18 mouse cellular contexts compared by ENCODE assay signal in the genomic region with DNA sequence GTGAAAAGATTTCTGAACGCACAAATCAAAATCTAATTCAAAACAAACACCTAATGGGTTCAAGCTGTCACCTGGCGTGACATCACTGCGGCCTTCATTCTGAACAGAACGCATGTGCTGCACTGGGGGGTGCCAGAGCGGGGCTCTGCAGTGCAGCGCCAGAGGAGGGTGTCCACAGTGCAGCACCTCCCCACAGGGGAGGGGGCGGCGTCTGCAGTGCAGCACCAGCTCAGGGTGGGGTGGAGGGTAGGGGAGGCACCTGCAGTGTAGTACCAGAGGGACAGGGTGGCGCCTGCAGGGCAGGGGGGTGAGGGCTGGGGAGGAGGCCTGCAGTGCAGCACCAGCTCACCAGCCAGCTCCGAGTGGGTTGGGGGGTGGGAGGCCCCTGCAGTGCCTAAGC. TPM values are rescaled to one million over a fixed set of nuclear protein-coding genes. Genes with fewer than 3 reads are reported as not detected.
A peak's percentile ranks its signal among the peaks of the same experiment; 100 is the strongest.
DNase-seq lines count a peak whose midpoint lies in the region; ATAC-seq and TF ChIP-seq lines count a peak whose summit lies in the region.
"Had no signal": no experiment of that assay in that cellular context is flagged by ENCODE, and none has a peak within 500 bp of the region (broad histone marks: within the 10 kb centered on the region; RNA-seq: fewer than 3 reads in every experiment).

No protein-coding gene starts in this region.

- peaks cover 15% of the 10 kb centered on the region for H3K4me1 ChIP-seq in midbrain, embryonic 12.5 days
- H3K4me1 ChIP-seq in midbrain, postnatal 0 days (ENCODE audit: insufficient read depth, low read length), result no peaks in the 10 kb centered on the region
- H3K4me1 ChIP-seq in hindbrain, embryonic 16.5 days (ENCODE audit: control insufficient read depth, insufficient read depth, low read depth, low read length), result peaks cover 9% of the 10 kb centered on the region
- H3K4me1 ChIP-seq in stomach, embryonic 16.5 days (ENCODE audit: control insufficient read depth, insufficient read depth, low read length), result 0 out of 2 replicates have a peak, but pooled peaks cover 4% of the 10 kb centered on the region

- 75% methylated on average over 10 of the region's 10 CpGs for WGBS in midbrain, embryonic 12.5 days
- 74% methylated on average over 10 of the region's 10 CpGs for WGBS in midbrain, postnatal 0 days
- WGBS in hindbrain, embryonic 16.5 days, result 68% methylated on average over 10 of the region's 10 CpGs
- WGBS in stomach, embryonic 16.5 days, result 76% methylated on average over 10 of the region's 10 CpGs

- no peak overlapping the region for H3K4me3 ChIP-seq in midbrain, embryonic 12.5 days
- H3K4me3 ChIP-seq in midbrain, postnatal 0 days (ENCODE audit: low read depth, low read length), result no peak overlapping the region
- H3K4me3 ChIP-seq in hindbrain, embryonic 16.5 days (ENCODE audit: low read length), result no peak overlapping the region
- no peak overlapping the region for H3K4me3 ChIP-seq in stomach, embryonic 16.5 days (replicated peaks; ENCODE audit: low read length)
- H3K4me3 ChIP-seq: embryonic facial prominence, embryonic 12.5 days; heart, embryonic 12.5 days had no signal

- H3K27ac ChIP-seq in midbrain, embryonic 12.5 days (replicated peaks), result no peak overlapping the region
- no peak overlapping the region for H3K27ac ChIP-seq in midbrain, postnatal 0 days (ENCODE audit: low read depth, low read length)
- H3K27ac ChIP-seq in hindbrain, embryonic 16.5 days (ENCODE audit: low read depth, low read length), result peak overlapping the region; percentile 21; the same call in 1 of the 2 replicates
- no peak overlapping the region for H3K27ac ChIP-seq in stomach, embryonic 16.5 days (ENCODE audit: low read length)
- H3K27ac ChIP-seq: embryonic facial prominence, embryonic 12.5 days had no signal

- no peaks in the 10 kb centered on the region for H3K9me3 ChIP-seq in midbrain, embryonic 12.5 days
- H3K9me3 ChIP-seq in midbrain, postnatal 0 days (ENCODE audit: low read length), result no peaks in the 10 kb centered on the region
- H3K9me3 ChIP-seq in hindbrain, embryonic 16.5 days (ENCODE audit: control insufficient read depth, low read length), result no peaks in the 10 kb centered on the region
- H3K9me3 ChIP-seq in stomach, embryonic 16.5 days (replicated peaks; ENCODE audit: control insufficient read depth, low read length), result no peaks in the 10 kb centered on the region
- H3K9me3 ChIP-seq: embryonic facial prominence, embryonic 12.5 days; heart, embryonic 12.5 days had no signal

- no peak overlapping the region for H3K4me2 ChIP-seq in midbrain, embryonic 12.5 days (replicated peaks)
- H3K4me2 ChIP-seq in midbrain, postnatal 0 days (ENCODE audit: low read depth, low read length, poor library complexity, severe bottlenecking), result no peak overlapping the region
- no peak overlapping the region for H3K4me2 ChIP-seq in hindbrain, embryonic 16.5 days (ENCODE audit: low read length)
- no peak overlapping the region for H3K4me2 ChIP-seq in stomach, embryonic 16.5 days (ENCODE audit: low read depth, low read length)
- H3K4me2 ChIP-seq: embryonic facial prominence, embryonic 12.5 days; heart, embryonic 12.5 days had no signal

- 0 out of 2 replicates have a peak, but pooled peaks have one; percentile 34 for ATAC-seq in midbrain, embryonic 12.5 days (ENCODE audit: low FRiP score, low read depth)
- ATAC-seq in midbrain, postnatal 0 days (ENCODE audit: low FRiP score), result no peak
- ATAC-seq in hindbrain, embryonic 16.5 days, result peak; percentile 34; the same call in 1 of the 2 replicates
- ATAC-seq in stomach, embryonic 16.5 days (ENCODE audit: insufficient read depth, low FRiP score), result peak; percentile 37; the same call in 1 of the 2 replicates

- peak; percentile 5 for DNase-seq in gastrocnemius, postnatal 10 days
- DNase-seq in gastrocnemius, postnatal 25 days, result no peak
- no peak for DNase-seq in midbrain, postnatal 0 days (ENCODE audit: low spot score)
- DNase-seq in ovary, adult 18-20 months (ENCODE audit: low spot score), result no peak
- DNase-seq: B cell, adult 2 months; cerebellum, adult 11-12 months; gastrocnemius, postnatal 36 days; kidney, adult 2 months; lung, postnatal 14 days; right cerebral cortex, adult 18-20 months; spleen, adult 18-20 months; thymus, postnatal 4 days had no signal

- no peak overlapping the region for H3K9ac ChIP-seq in midbrain, embryonic 12.5 days (replicated peaks)
- H3K9ac ChIP-seq in midbrain, postnatal 0 days (replicated peaks; ENCODE audit: low read length, poor library complexity, severe bottlenecking), result no peak overlapping the region
- H3K9ac ChIP-seq in hindbrain, embryonic 16.5 days (ENCODE audit: low read depth, low read length), result 0 out of 2 replicates have a peak overlapping the region, but pooled peaks have one; percentile 14
- H3K9ac ChIP-seq in stomach, embryonic 16.5 days (ENCODE audit: low read length), result no peak overlapping the region
- H3K9ac ChIP-seq: embryonic facial prominence, embryonic 12.5 days; heart, embryonic 12.5 days had no signal

- no peaks in the 10 kb centered on the region for H3K27me3 ChIP-seq in midbrain, embryonic 12.5 days
- H3K27me3 ChIP-seq in midbrain, postnatal 0 days (ENCODE audit: insufficient read depth, low read length), result no peaks in the 10 kb centered on the region
- H3K27me3 ChIP-seq in hindbrain, embryonic 16.5 days (replicated peaks; ENCODE audit: control insufficient read depth, insufficient read depth, low read length), result no peaks in the 10 kb centered on the region
- H3K27me3 ChIP-seq in stomach, embryonic 16.5 days (ENCODE audit: control insufficient read depth, insufficient read depth, low read length), result no peaks in the 10 kb centered on the region
- H3K27me3 ChIP-seq: embryonic facial prominence, embryonic 12.5 days had no signal

- no peak for TF ChIP-seq CTCF in midbrain, postnatal 0 days (IDR thresholded peaks at IDR 0.05)

- H3K36me3 ChIP-seq in midbrain, embryonic 12.5 days, result no peaks in the 10 kb centered on the region
- no peaks in the 10 kb centered on the region for H3K36me3 ChIP-seq in midbrain, postnatal 0 days (ENCODE audit: insufficient read depth, low read length)
- H3K36me3 ChIP-seq in hindbrain, embryonic 16.5 days (ENCODE audit: control insufficient read depth, insufficient read depth, low read length), result no peaks in the 10 kb centered on the region
- H3K36me3 ChIP-seq in stomach, embryonic 16.5 days (ENCODE audit: control insufficient read depth, insufficient read depth, low read length), result no peaks in the 10 kb centered on the region
- H3K36me3 ChIP-seq: embryonic facial prominence, embryonic 12.5 days; heart, embryonic 12.5 days had no signal

RNA-seq across cellular contexts. Expression of a gene that starts 55.3 kb away (rescaled TPM):
- under 1 TPM; 0.72 to 0.92 TPM for total RNA-seq in gastrocnemius, postnatal 10 days (2021)
- total RNA-seq in gastrocnemius, postnatal 25 days (2021), result under 1 TPM; 0.13 to 0.32 TPM
- polyA plus RNA-seq in midbrain, embryonic 12.5 days (2016; fragmentation: Nextera tagmentation; extraction: Ambion mirVana), result 20.5 and 23.5 TPM in 2 replicates
- total RNA-seq in midbrain, postnatal 0 days (2014; rRNA removed), result 31.3 and 37.7 TPM in 2 replicates
- 14.1 and 22.4 TPM in 2 replicates for polyA plus RNA-seq in midbrain, postnatal 0 days (2015; fragmentation: Nextera tagmentation; extraction: Ambion mirVana)
- 11.6 and 20.0 TPM in 2 replicates for polyA plus RNA-seq in hindbrain, embryonic 16.5 days (2015; fragmentation: Nextera tagmentation; extraction: Ambion mirVana)
- polyA plus RNA-seq in stomach, embryonic 16.5 days (2015; fragmentation: Nextera tagmentation; extraction: Ambion mirVana), result 0.77 and 0.97 TPM in 2 replicates
- total RNA-seq: hematopoietic stem cell, adult 5-6 weeks had no signal
